Mouse (Mus musculus): Measurements from ENCODE around the gene Dnm3.

DNA sequence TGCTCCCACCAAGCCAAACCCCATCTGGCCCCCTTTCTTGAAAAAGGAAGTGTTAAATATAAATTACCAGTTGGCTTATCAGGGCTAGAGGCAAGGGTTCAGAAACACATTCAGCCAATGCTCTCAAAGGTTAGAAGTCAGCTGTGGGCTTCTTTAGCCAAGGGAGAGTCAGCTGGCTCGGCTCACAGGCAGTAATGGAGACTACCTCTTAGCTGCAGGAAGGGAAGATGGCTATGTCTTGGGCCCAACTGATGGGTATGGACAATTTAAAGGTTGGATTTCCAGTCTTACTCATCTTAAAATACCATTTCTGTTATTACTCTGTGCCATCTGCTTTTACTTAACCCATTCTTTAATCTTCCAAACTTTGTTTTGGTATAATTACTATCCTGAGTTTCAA is 317.1 kb downstream of the Dnm3 start:
- TF ChIP-seq POLR2A (IDR thresholded peaks at IDR 0.05; ENCODE audit: borderline replicate concordance, extremely low read depth, insufficient read depth, insufficient read length, poor library complexity, severe bottlenecking) (no peak), CTCF (IDR thresholded peaks at IDR 0.05; ENCODE audit: borderline replicate concordance, extremely low read depth, insufficient read depth, insufficient read length) (no peak)
